Mouse (Mus musculus): ENCODE measurements around the gene Tmem87b. TPM values are rescaled to one million over a fixed set of nuclear protein-coding genes. Genes with fewer than 3 reads are reported as not detected.

Gene Tmem87b
- total and polyA plus RNA-seq, 3 experiments: 1.4 to 20.3 (median 13.7) TPM

Other genes with a start within 250 kb of the Tmem87b start
- gene Spdye4c, start 226.9 kb upstream of the Tmem87b start, total RNA-seq (2014; fragmentation: Nextera tagmentation): not detected in 2 replicates
- gene Spdye4c, start 226.9 kb upstream of the Tmem87b start, total RNA-seq (2017): not detected in 2 replicates
- not detected in 2 replicates for gene Spdye4c, start 226.9 kb upstream of the Tmem87b start, polyA plus RNA-seq (2012)
- 262 and 284 TPM in 2 replicates for gene Anapc1, start 130.7 kb upstream of the Tmem87b start, total RNA-seq (2014; fragmentation: Nextera tagmentation)
- 170 and 180 TPM in 2 replicates for gene Anapc1, start 130.7 kb upstream of the Tmem87b start, total RNA-seq (2017)
- gene Anapc1, start 130.7 kb upstream of the Tmem87b start, polyA plus RNA-seq (2012): 90.0 and 105 TPM in 2 replicates
- not detected in 2 replicates for gene Mertk, start 119.2 kb upstream of the Tmem87b start, total RNA-seq (2014; fragmentation: Nextera tagmentation)
- 0.05 and 0.17 TPM in 2 replicates for gene Mertk, start 119.2 kb upstream of the Tmem87b start, total RNA-seq (2017)
- gene Mertk, start 119.2 kb upstream of the Tmem87b start, polyA plus RNA-seq (2012): not detected in 2 replicates
- not detected in 2 replicates for gene Fbln7, start 44.9 kb downstream of the Tmem87b start, total RNA-seq (2014; fragmentation: Nextera tagmentation)
- gene Fbln7, start 44.9 kb downstream of the Tmem87b start, total RNA-seq (2017): 0.06 and 0.33 TPM in 2 replicates
- not detected in 2 replicates for gene Fbln7, start 44.9 kb downstream of the Tmem87b start, polyA plus RNA-seq (2012)
- 6.1 and 6.8 TPM in 2 replicates for gene Zc3h8, start 126.0 kb downstream of the Tmem87b start, total RNA-seq (2014; fragmentation: Nextera tagmentation)
- 8.6 and 9.5 TPM in 2 replicates for gene Zc3h8, start 126.0 kb downstream of the Tmem87b start, total RNA-seq (2017)
- gene Zc3h8, start 126.0 kb downstream of the Tmem87b start, polyA plus RNA-seq (2012): 0.55 and 1.1 TPM in 2 replicates
- 8.0 and 9.6 TPM in 2 replicates for gene Zc3h6, start 149.3 kb downstream of the Tmem87b start, total RNA-seq (2014; fragmentation: Nextera tagmentation)
- 1.9 TPM in 2 replicates for gene Zc3h6, start 149.3 kb downstream of the Tmem87b start, total RNA-seq (2017)
- 2.1 and 2.2 TPM in 2 replicates for gene Zc3h6, start 149.3 kb downstream of the Tmem87b start, polyA plus RNA-seq (2012)
- 4.2 and 6.8 TPM in 2 replicates for gene Gm10762, start 149.6 kb downstream of the Tmem87b start, total RNA-seq (2014; fragmentation: Nextera tagmentation)
- 3.3 and 4.3 TPM in 2 replicates for gene Gm10762, start 149.6 kb downstream of the Tmem87b start, total RNA-seq (2017)
- gene Gm10762, start 149.6 kb downstream of the Tmem87b start, polyA plus RNA-seq (2012): 6.7 and 7.4 TPM in 2 replicates
- not detected in 2 replicates for gene Vinac1, start 230.1 kb downstream of the Tmem87b start, total RNA-seq (2014; fragmentation: Nextera tagmentation)
- gene Vinac1, start 230.1 kb downstream of the Tmem87b start, total RNA-seq (2017): 0.06 and 0.11 TPM in 2 replicates
- not detected in 2 replicates for gene Vinac1, start 230.1 kb downstream of the Tmem87b start, polyA plus RNA-seq (2012)
- gene Ttl, start 247.8 kb downstream of the Tmem87b start, total RNA-seq (2014; fragmentation: Nextera tagmentation): not detected in 2 replicates
- 0.11 TPM in 1 of 2 replicates, not detected in the other for gene Ttl, start 247.8 kb downstream of the Tmem87b start, total RNA-seq (2017)
- not detected in 2 replicates for gene Ttl, start 247.8 kb downstream of the Tmem87b start, polyA plus RNA-seq (2012)